Mouse (Mus musculus) stomach, embryonic 14.5 days (tissue): ENCODE measurements around the gene Morn1. TPM values are rescaled to one million over a fixed set of nuclear protein-coding genes. Genes with fewer than 3 reads are reported as not detected.

Experiments used
- ATAC-seq: fragments of 200-750 bp; cut with Nextera tagmentation; 2 replicates; pipeline ENCODE4 v1.8.0; 2017; ENCODE audit warnings: low read depth, moderate TSS enrichment; ENCODE audit not compliant: insufficient number of reproducible peaks, insufficient read depth, low FRiP score
- H3K27ac ChIP-seq: fragments of 300-500 bp; sonication (generic); 2 replicates; pipeline ENCODE4 v1.5.1; 2014; ENCODE audit warnings: mild to moderate bottlenecking, low read length, moderate library complexity, mixed read lengths
- H3K27me3 ChIP-seq: fragments of 300-500 bp; sonication (generic); 2 replicates; pipeline ENCODE4 v1.6.1; 2014; ENCODE audit warnings: low read length, control low read depth, mixed read lengths; ENCODE audit not compliant: control insufficient read depth, insufficient read depth
- H3K36me3 ChIP-seq: fragments of 300-500 bp; sonication (generic); 2 replicates; pipeline ENCODE4 v1.6.1; 2014; ENCODE audit warnings: mild to moderate bottlenecking, control low read depth, low read length, moderate library complexity, mixed read lengths; ENCODE audit not compliant: control insufficient read depth, insufficient read depth
- H3K4me1 ChIP-seq: fragments of 300-500 bp; sonication (generic); 2 replicates; pipeline ENCODE4 v1.6.1; 2014; ENCODE audit warnings: low read length, control low read depth, mixed read lengths; ENCODE audit not compliant: control insufficient read depth, insufficient read depth
- H3K4me2 ChIP-seq: fragments of 300-500 bp; sonication (generic); replicated peaks from 2 replicates; pipeline ENCODE4 v1.6.1; 2014; ENCODE audit warnings: low read depth, low read length, control low read depth
- H3K4me3 ChIP-seq: fragments of 300-500 bp; sonication (generic); 2 replicates; pipeline ENCODE4 v1.5.1; 2014; ENCODE audit warnings: low read depth, low read length, control low read depth
- H3K9ac ChIP-seq: fragments of 300-500 bp; sonication (generic); replicated peaks from 2 replicates; pipeline ENCODE4 v1.6.1; 2014; ENCODE audit warnings: low read depth, mild to moderate bottlenecking, control low read depth, low read length, moderate library complexity, mixed read lengths
- H3K9me3 ChIP-seq: fragments of 300-500 bp; sonication (generic); 2 replicates; pipeline ENCODE4 v1.6.1; 2016; ENCODE audit warnings: low read depth, low read length, control low read depth; ENCODE audit not compliant: control insufficient read depth
- WGBS: fragments of 180-500 bp; shearing (Covaris S2); extraction: QIAGEN DNeasy Blood & Tissue Kit; methylation state at CpG from one replicate; pipeline ENCODE4 v1.1.7; 2014; 5-methylcytosine and 5-hydroxymethylcytosine counted together
- polyA plus RNA-seq: library from polyadenylated mRNA; unstranded; fragments of >200 nt; fragmentation: Nextera tagmentation; extraction: Ambion mirVana; gene quantifications from 2 replicates; pipeline ENCODE4 v1.2.1, GENCODE M21; 2014

Gene Morn1
- polyA plus RNA-seq, 1 experiment from 2014 or later = 4.8 TPM

DNA sequence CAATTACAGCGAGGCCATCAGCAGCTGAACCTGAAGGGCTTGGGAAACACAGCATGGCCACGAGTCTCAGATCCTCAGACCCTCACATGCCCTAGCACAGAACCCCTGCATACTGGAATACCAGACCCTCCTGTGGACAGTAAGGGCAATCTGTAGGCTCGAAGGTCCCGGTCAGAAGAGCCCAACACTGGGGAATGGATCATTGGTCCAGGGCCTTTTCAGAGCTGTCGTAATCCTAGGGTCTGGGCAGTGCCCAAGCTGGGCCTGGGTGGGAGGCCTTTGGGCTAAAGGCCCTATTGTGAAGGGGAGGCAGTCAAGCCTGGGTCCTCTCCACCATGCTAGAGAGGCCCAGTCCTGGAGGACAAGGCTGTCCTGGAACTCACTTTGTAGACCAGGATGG, 56.5 kb downstream of the Morn1 start:
- Histone ChIP-seq H3K27me3 (no peaks in the 10 kb centered on the region), H3K9me3 (no peaks in the 10 kb centered on the region), H3K4me2 (no peak overlapping the region), H3K4me1 (peaks cover 45% of the 10 kb centered on the region), H3K27ac (no peak overlapping the region), H3K4me3 (no peak overlapping the region), H3K36me3 (no peaks in the 10 kb centered on the region), H3K9ac (no peak overlapping the region)
- 95% methylated on average over 5 of the region's 5 CpGs for WGBS
- no peak for ATAC-seq

GRCm38 (mm10) chr4:155143411-155143810, 57.0 kb downstream of the Morn1 start:
- no peak overlapping the region for H3K4me3 ChIP-seq
- H3K9me3 ChIP-seq = no peaks in the 10 kb centered on the region
- H3K4me1 ChIP-seq = peaks cover 45% of the 10 kb centered on the region
- H3K36me3 ChIP-seq = no peaks in the 10 kb centered on the region
- 47% methylated on average over 2 of the region's 2 CpGs for WGBS
- no peak for ATAC-seq
- H3K27me3 ChIP-seq = no peaks in the 10 kb centered on the region
- no peak overlapping the region for H3K4me2 ChIP-seq
- H3K27ac ChIP-seq = peak overlapping the region; percentile 96
- no peak overlapping the region for H3K9ac ChIP-seq

- Histone ChIP-seq H3K4me3 (no peak overlapping the region), H3K36me3 (no peaks in the 10 kb centered on the region), H3K9me3 (no peaks in the 10 kb centered on the region), H3K4me2 (no peak overlapping the region), H3K27me3 (no peaks in the 10 kb centered on the region), H3K27ac (peak overlapping the region; percentile 96), H3K9ac (no peak overlapping the region), H3K4me1 (peaks cover 48% of the 10 kb centered on the region)
- ATAC-seq = peak; percentile 30; the same call in 1 of the 2 replicates
- 30% methylated on average over 12 of the region's 12 CpGs for WGBS
These were observed 57.6 kb downstream of the Morn1 start for GRCm38 (mm10) chr4:155143871-155144502.

- Histone ChIP-seq H3K27me3 (no peaks in the 10 kb centered on the region), H3K9ac (no peak overlapping the region), H3K27ac (peak overlapping the region; percentile 96), H3K4me1 (peaks cover 55% of the 10 kb centered on the region), H3K4me3 (no peak overlapping the region), H3K4me2 (no peak overlapping the region), H3K36me3 (no peaks in the 10 kb centered on the region), H3K9me3 (no peaks in the 10 kb centered on the region)
- no peak for ATAC-seq
- 60% methylated on average over 4 of the region's 4 CpGs for WGBS
These were observed 58.3 kb downstream of the Morn1 start for GRCm38 (mm10) chr4:155144548-155145180.

GRCm38 (mm10) chr4:155146107-155146823, 59.9 kb downstream of the Morn1 start:
- no peak overlapping the region; the same call in 1 of the 2 replicates for H3K27ac ChIP-seq
- no peak for ATAC-seq
- no peak overlapping the region for H3K9ac ChIP-seq

GRCm38 (mm10) chr4:155148453-155148852, 62.1 kb downstream of the Morn1 start:
- Histone ChIP-seq H3K27ac (peak overlapping the region; percentile 83; the same call in 1 of the 2 replicates), H3K36me3 (no peaks in the 10 kb centered on the region), H3K4me1 (peaks cover 60% of the 10 kb centered on the region), H3K27me3 (no peaks in the 10 kb centered on the region), H3K4me2 (no peak overlapping the region), H3K9ac (no peak overlapping the region), H3K4me3 (no peak overlapping the region), H3K9me3 (no peaks in the 10 kb centered on the region)
- WGBS = 59% methylated on average over 4 of the region's 4 CpGs
- no peak for ATAC-seq

More at GRCm38 (mm10) chr4:155146107-155146823, 59.9 kb downstream of the Morn1 start:
- 58% methylated on average over 14 of the region's 14 CpGs for WGBS
- Histone ChIP-seq H3K4me3 (no peak overlapping the region), H3K9me3 (no peaks in the 10 kb centered on the region), H3K27me3 (no peaks in the 10 kb centered on the region), H3K4me1 (peaks cover 60% of the 10 kb centered on the region), H3K36me3 (no peaks in the 10 kb centered on the region), H3K4me2 (no peak overlapping the region)

GRCm38 (mm10) chr4:155148910-155149698, 62.7 kb downstream of the Morn1 start:
- Histone ChIP-seq H3K4me1 (peaks cover 54% of the 10 kb centered on the region), H3K36me3 (no peaks in the 10 kb centered on the region), H3K27me3 (no peaks in the 10 kb centered on the region), H3K9me3 (no peaks in the 10 kb centered on the region), H3K4me2 (no peak overlapping the region), H3K9ac (no peak overlapping the region), H3K4me3 (no peak overlapping the region), H3K27ac (peak overlapping the region; percentile 83)
- peak; percentile 68 for ATAC-seq
- 62% methylated on average over 8 of the region's 8 CpGs for WGBS

DNA sequence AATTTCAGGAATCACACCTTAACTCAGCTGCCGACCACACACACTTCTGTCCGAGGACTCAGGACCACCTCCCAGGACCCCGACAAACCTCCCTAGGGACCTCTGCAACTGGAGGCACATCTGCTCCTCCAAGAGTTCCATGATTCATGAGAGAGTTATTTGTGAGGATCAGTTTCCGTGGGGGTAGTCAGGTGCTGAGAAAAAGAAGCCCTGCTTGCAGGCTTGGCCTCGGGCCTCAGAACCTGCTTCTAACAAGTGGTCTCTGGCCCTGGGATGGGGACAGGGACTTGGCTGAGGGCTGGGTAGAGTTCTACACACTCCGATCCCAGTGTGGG, 63.5 kb downstream of the Morn1 start:
- peaks cover 46% of the 10 kb centered on the region for H3K4me1 ChIP-seq
- H3K27ac ChIP-seq = peak overlapping the region; percentile 83
- H3K9me3 ChIP-seq = no peaks in the 10 kb centered on the region
- no peaks in the 10 kb centered on the region for H3K27me3 ChIP-seq
- 46% methylated on average over 6 of the region's 6 CpGs for WGBS
- H3K4me3 ChIP-seq = no peak overlapping the region
- H3K9ac ChIP-seq = no peak overlapping the region
- ATAC-seq = no peak
- H3K36me3 ChIP-seq = peaks cover 2% of the 10 kb centered on the region; the same call in 1 of the 2 replicates
- peak overlapping the region; percentile 52 for H3K4me2 ChIP-seq
